Mouse (Mus musculus): ENCODE measurements around the gene Pcif1. TPM values are rescaled to one million over a fixed set of nuclear protein-coding genes. Genes with fewer than 3 reads are reported as not detected.

Gene Pcif1
- 76.7 and 83.7 TPM in 2 replicates for total RNA-seq (2014; rRNA removed)
- polyA plus RNA-seq (2015; fragmentation: Nextera tagmentation; extraction: Ambion mirVana) = 107 and 108 TPM in 2 replicates

DNA sequence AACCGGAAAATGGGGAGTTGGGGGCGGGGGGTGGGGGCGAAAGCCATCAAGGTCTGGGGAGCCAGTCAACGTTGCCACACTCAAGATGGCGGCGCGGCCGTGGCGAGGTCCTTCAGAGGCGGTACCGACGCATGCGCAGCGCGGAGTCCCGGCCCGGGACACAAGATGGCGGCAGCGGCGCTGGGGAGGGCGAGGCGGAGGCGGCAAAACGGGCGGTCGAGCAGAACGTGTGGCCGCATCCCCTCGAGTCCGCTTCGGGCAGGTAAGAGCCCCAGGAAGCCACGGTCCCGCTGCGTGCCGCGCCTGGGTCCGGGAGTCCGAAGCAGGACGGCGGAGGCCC lies at the start of gene Pcif1:
Gene Pcif1 (plus strand): TSS at position 77 of the 340 bp plus-strand sequence.
- Histone ChIP-seq H3K9ac (replicated peaks; ENCODE audit: low read length) (peak within 1 kb of the TSS; percentile 96), H3K4me1 (ENCODE audit: insufficient read depth, low read length) (0 out of 2 replicates have a peak, but pooled peaks cover 8% of the 10 kb centered on the region), H3K4me3 (ENCODE audit: low read length) (peak within 1 kb of the TSS; percentile 71), H3K4me2 (ENCODE audit: low read depth, low read length) (peak within 1 kb of the TSS; percentile 100), H3K27me3 (ENCODE audit: insufficient read depth, low read length) (no peaks in the 10 kb centered on the region), H3K36me3 (ENCODE audit: insufficient read depth, low read length) (peaks cover 16% of the 10 kb centered on the region), H3K9me3 (ENCODE audit: low read length) (no peaks in the 10 kb centered on the region), H3K27ac (peak within 1 kb of the TSS; percentile 100)
- TF ChIP-seq CTCF (IDR thresholded peaks at IDR 0.05; ENCODE audit: low read depth) = no peak
- peak; percentile 86 for ATAC-seq
- peak; percentile 95 for DNase-seq (ENCODE audit: low spot score)
- WGBS = 0% methylated on average over 38 of the region's 40 CpGs

DNA sequence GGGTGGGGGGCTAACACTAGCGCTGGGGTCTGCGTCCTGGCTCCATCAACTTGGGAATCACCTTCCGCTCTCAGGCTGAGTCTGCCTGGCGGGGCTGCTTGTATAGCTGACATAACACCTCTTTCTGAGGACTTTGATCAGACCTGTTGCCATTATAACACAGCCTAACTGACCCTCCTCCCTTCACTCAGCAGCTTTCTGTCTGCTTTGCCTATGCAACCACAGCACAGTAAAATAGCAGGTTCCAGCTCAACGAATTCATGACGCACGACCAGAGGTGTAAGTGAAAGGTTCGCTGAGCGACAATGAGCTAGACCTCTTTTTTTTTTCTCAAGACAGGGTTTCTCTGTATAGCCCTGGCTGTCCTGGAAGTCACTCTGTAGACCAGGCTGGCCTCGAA lies 48.1 kb upstream of the Pcif1 start:
- no peak for TF ChIP-seq CTCF (IDR thresholded peaks at IDR 0.05; ENCODE audit: low read depth)
- no peak overlapping the region for H3K9ac ChIP-seq (replicated peaks; ENCODE audit: low read length)
- no peak for ATAC-seq

DNA sequence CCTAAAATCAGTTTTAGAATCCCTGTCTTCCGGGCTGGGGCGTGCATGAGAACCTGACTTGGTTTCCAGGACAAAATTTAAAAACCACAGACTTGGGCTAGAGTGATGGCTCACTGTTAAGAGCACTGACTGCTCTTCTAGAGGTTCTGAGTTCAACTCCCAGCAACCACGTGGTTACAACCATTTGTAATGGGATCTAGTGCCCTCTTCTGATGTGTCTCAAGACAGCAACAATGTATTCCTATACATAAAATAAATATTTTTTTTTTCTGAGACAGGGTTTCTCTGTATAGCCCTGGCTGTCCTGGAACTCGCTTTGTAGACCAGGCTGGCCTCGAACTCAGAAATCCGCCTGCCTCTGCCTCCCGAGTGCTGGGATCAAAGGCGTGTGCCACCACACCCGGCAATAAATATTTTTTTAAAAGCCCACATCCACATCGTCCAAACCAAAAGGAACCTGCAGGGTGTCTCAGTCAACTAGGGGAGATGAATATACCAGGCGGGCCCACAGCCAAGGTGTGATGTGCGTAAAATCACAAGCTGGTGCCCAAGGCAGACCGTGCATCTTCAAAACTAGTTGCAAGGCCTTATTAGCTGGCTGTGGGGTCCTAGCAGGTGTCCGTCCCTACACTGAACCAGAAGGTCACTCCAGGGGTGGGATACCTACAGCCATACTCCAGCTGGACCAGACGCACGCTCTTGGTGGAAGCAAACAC lies 46.9 kb upstream of the Pcif1 start:
- Histone ChIP-seq H3K27ac (peak overlapping the region; percentile 79), H3K9me3 (ENCODE audit: low read length) (no peaks in the 10 kb centered on the region), H3K36me3 (ENCODE audit: insufficient read depth, low read length) (peaks cover 5% of the 10 kb centered on the region; the same call in 1 of the 2 replicates), H3K27me3 (ENCODE audit: insufficient read depth, low read length) (no peaks in the 10 kb centered on the region), H3K9ac (replicated peaks; ENCODE audit: low read length) (peak overlapping the region; percentile 56), H3K4me2 (ENCODE audit: low read depth, low read length) (peak overlapping the region; percentile 86), H3K4me3 (ENCODE audit: low read length) (peak overlapping the region; percentile 56), H3K4me1 (ENCODE audit: insufficient read depth, low read length) (peaks cover 14% of the 10 kb centered on the region; the same call in 1 of the 2 replicates)
- ATAC-seq (no peak), DNase-seq (ENCODE audit: low spot score) (no peak)
- TF ChIP-seq CTCF (IDR thresholded peaks at IDR 0.05; ENCODE audit: low read depth) = no peak
- WGBS = 50% methylated on average over 16 of the region's 16 CpGs

More for the DNA sequence above, 48.1 kb upstream of the Pcif1 start:
- no peaks in the 10 kb centered on the region for H3K9me3 ChIP-seq (ENCODE audit: low read length)
- H3K4me3 ChIP-seq (ENCODE audit: low read length) = no peak overlapping the region
- peaks cover 6% of the 10 kb centered on the region; the same call in 1 of the 2 replicates for H3K36me3 ChIP-seq (ENCODE audit: insufficient read depth, low read length)
- peaks cover 14% of the 10 kb centered on the region; the same call in 1 of the 2 replicates for H3K4me1 ChIP-seq (ENCODE audit: insufficient read depth, low read length)
- WGBS = 90% methylated on average over 10 of the region's 10 CpGs
- no peak for DNase-seq (ENCODE audit: low spot score)
- no peaks in the 10 kb centered on the region for H3K27me3 ChIP-seq (ENCODE audit: insufficient read depth, low read length)
- H3K4me2 ChIP-seq (ENCODE audit: low read depth, low read length) = no peak overlapping the region
- H3K27ac ChIP-seq = no peak overlapping the region

DNA sequence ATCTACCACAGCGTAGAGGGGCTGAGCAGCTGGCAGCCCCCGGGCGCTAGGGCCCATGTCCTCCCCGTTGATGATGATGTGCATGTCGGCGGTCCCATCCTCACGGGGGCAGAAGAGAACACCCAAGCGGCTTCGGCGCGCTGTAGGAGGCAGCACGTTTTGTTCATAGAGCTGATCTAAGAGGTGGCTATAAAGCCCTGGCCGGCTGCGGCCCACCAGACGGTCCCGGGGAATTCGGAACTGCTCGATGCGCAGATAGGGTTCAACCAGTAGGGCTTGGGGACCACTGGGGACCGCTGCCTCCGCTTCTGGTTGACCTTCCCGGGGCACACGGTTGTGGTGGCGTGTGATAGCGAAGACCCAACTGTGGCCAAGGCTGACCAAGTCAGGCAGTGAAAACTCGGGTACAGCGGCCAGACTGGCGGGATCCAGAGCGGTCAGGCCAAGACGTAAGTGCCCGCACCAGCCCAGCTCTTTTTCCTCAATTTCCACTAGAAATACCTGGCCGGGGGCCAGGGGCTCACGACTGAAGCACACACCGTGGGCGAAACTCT lies 46.3 kb upstream of the Pcif1 start, which contains the start of gene Ctsa:
Gene Ctsa (plus strand): TSS at position 126 of the 554 bp plus-strand sequence.
- WGBS = under 1% methylated on average over 35 of the region's 35 CpGs
- peaks cover 14% of the 10 kb centered on the region; the same call in 1 of the 2 replicates for H3K4me1 ChIP-seq (ENCODE audit: insufficient read depth, low read length)
- DNase-seq (ENCODE audit: low spot score) (peak; percentile 79), ATAC-seq (peak; percentile 73)
- no peaks in the 10 kb centered on the region for H3K27me3 ChIP-seq (ENCODE audit: insufficient read depth, low read length)
- peak within 1 kb of the TSS; percentile 56 for H3K4me3 ChIP-seq (ENCODE audit: low read length)
- no peaks in the 10 kb centered on the region for H3K9me3 ChIP-seq (ENCODE audit: low read length)
- TF ChIP-seq CTCF (IDR thresholded peaks at IDR 0.05; ENCODE audit: low read depth) = peak; percentile 54
- peak within 1 kb of the TSS; percentile 79 for H3K27ac ChIP-seq
- H3K9ac ChIP-seq (replicated peaks; ENCODE audit: low read length) = peak within 1 kb of the TSS; percentile 56
- peaks cover 6% of the 10 kb centered on the region; the same call in 1 of the 2 replicates for H3K36me3 ChIP-seq (ENCODE audit: insufficient read depth, low read length)
- H3K4me2 ChIP-seq (ENCODE audit: low read depth, low read length) = peak within 1 kb of the TSS; percentile 86

DNA sequence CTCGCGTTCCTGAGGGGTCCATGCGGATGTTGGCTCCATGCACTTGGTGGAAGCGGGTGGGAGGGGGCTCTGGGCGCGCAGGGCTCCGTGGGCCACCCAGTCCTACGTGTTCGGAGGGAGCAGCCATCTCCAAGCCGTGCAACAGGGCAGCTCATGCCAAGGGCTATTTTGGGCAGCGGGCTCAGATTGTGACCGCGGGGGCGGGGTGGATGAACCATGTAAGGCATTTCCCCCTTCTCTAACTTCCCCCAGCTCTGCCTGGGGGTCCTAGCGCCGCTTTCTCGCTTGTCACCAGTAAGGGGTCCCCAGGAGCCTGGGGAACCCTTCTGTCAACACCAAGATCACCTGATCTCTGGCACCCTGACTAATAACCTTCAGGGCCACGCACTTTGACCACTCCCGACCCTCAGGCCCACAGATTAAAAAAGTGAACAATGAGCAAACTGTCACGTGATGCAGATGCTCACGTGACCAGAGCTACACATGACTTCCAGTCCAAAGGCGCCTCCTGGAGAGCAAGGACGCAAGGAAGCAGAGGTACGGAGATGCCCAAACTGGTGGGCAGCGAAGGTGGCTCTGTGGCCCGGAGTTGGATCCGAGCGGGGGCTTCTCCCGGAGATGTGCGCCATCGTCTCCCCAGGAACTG lies 45.7 kb upstream of the Pcif1 start, which contains the start of gene Neurl2:
Gene Neurl2 (minus strand): TSS at position 143 of the 646 bp plus-strand sequence.
- Histone ChIP-seq H3K9ac (replicated peaks; ENCODE audit: low read length) (peak within 1 kb of the TSS; percentile 56), H3K27ac (peak within 1 kb of the TSS; percentile 79), H3K4me2 (ENCODE audit: low read depth, low read length) (peak within 1 kb of the TSS; percentile 86), H3K4me1 (ENCODE audit: insufficient read depth, low read length) (peaks cover 14% of the 10 kb centered on the region; the same call in 1 of the 2 replicates), H3K36me3 (ENCODE audit: insufficient read depth, low read length) (peaks cover 13% of the 10 kb centered on the region), H3K27me3 (ENCODE audit: insufficient read depth, low read length) (no peaks in the 10 kb centered on the region), H3K4me3 (ENCODE audit: low read length) (peak within 1 kb of the TSS; percentile 56), H3K9me3 (ENCODE audit: low read length) (no peaks in the 10 kb centered on the region)
- peak; percentile 95 for DNase-seq (ENCODE audit: low spot score)
- peak; percentile 19; the same call in 1 of the 2 replicates for TF ChIP-seq CTCF (IDR thresholded peaks at IDR 0.05; ENCODE audit: low read depth)
- ATAC-seq = peak; percentile 79
- 0% methylated on average over 31 of the region's 31 CpGs for WGBS

DNA sequence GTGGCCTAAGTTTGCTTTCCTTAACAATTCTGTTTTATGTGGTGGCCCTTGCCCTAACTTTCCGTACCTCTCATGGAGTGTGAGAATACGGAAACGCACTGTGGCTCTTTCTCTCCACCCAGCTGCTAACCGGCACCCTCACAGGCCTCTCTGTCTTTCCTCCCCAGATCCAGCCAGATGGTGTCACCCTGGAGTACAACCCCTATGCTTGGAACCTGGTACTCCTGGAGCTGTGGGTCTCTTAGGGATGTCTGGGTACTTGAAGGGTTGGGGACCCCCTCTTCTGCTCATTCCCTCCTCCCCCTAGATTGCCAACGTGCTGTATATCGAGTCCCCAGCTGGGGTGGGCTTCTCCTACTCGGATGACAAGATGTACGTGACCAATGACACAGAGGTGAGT lies 44.6 kb upstream of the Pcif1 start:
- Histone ChIP-seq H3K9ac (replicated peaks; ENCODE audit: low read length) (peak overlapping the region; percentile 56), H3K9me3 (ENCODE audit: low read length) (no peaks in the 10 kb centered on the region), H3K27ac (0 out of 2 replicates have a peak overlapping the region, but pooled peaks have one; percentile 79), H3K27me3 (ENCODE audit: insufficient read depth, low read length) (no peaks in the 10 kb centered on the region), H3K4me1 (ENCODE audit: insufficient read depth, low read length) (peaks cover 14% of the 10 kb centered on the region; the same call in 1 of the 2 replicates), H3K4me3 (ENCODE audit: low read length) (peak overlapping the region; percentile 56), H3K4me2 (ENCODE audit: low read depth, low read length) (peak overlapping the region; percentile 86), H3K36me3 (ENCODE audit: insufficient read depth, low read length) (peaks cover 21% of the 10 kb centered on the region)
- DNase-seq (ENCODE audit: low spot score) (no peak), ATAC-seq (no peak)
- TF ChIP-seq CTCF (IDR thresholded peaks at IDR 0.05; ENCODE audit: low read depth) = peak; percentile 25
- WGBS = 39% methylated on average over 8 of the region's 8 CpGs

Measured in hindbrain, postnatal 0 days (tissue).